Mouse (Mus musculus) ovary, adult 10 weeks (tissue): ENCODE data around the gene Exoc4. TPM values are rescaled to one million over a fixed set of nuclear protein-coding genes. Genes with fewer than 3 reads are reported as not detected.

Source experiments
- polyA plus RNA-seq: library from polyadenylated mRNA; stranded (reverse); fragments of 350-450 nt; fragmentation: Illumina TruSeq; extraction: RNeasy Lipid Tissue Mini Kit (QIAGEN cat#74804); gene quantifications from one replicate; pipeline ENCODE4 v1.2.3, GENCODE M21; 2014

Gene Exoc4
- 28.5 TPM for polyA plus RNA-seq

DNA sequence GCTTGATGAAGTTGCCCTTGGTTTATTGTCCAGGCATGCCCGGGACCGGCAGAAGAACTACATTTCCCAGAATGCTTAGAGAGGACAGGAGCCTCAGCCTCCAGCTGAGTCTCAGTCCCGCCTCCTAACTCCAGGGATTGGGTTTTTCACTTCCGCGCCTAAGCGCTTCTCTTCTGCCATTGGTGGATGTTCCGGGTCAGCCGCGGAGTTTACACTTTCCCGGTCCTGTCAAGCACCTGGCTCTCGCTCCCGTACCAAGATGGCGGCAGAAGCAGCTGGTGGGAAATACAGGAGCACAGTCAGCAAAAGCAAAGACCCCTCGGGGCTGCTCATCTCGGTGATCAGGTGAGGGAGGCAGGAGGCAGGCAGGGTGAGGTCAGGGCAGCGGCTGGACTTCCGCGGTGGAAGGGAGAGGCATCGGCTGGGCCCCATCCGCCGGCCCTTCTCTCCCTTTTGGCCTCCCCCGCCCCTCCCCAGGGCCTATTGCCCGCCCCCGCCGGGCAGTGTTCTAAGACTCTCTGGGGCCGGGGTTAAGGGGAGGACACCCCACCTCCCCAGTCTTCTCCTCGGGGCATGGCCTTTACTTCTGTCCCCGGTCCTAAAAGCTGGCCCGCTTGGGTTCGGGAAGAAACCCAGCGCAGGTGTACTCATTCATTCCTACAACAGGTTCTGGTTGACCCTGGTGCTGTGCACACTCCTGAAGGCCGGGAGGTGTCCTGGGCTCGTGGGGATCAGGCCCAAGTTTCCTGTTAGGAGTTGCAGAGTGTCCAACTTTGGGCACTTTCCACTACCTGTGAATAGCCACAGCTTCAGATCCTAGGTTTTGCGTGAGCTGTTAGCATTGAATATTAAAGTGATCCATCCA is at the start of gene Exoc4:
Gene Exoc4, plus strand, starts transcription at position 192 of the 865 bp plus-strand sequence.

Other genes with a start within 250 kb of the Exoc4 start
- 210 TPM for gene Chchd3, start 188.8 kb upstream of the Exoc4 start, polyA plus RNA-seq